Mouse (Mus musculus) heart, postnatal 0 days (tissue): ENCODE data around the gene Prl3d1.
"Not testable (repeated sequence)": the region's sequence is repeated elsewhere in the genome, so short reads cannot be mapped to it uniquely, and the experiment has no call there.

Source experiments
- CTCF ChIP-seq: IDR thresholded peaks from 2 replicates; pipeline ENCODE4 v1.5.1; 2016; ENCODE audit warnings: antibody characterized with exemption, control low read depth, low read depth
- EP300 ChIP-seq: IDR thresholded peaks from 2 replicates; pipeline ENCODE4 v1.6.1; 2016; ENCODE audit warnings: antibody characterized with exemption, low read depth

DNA sequence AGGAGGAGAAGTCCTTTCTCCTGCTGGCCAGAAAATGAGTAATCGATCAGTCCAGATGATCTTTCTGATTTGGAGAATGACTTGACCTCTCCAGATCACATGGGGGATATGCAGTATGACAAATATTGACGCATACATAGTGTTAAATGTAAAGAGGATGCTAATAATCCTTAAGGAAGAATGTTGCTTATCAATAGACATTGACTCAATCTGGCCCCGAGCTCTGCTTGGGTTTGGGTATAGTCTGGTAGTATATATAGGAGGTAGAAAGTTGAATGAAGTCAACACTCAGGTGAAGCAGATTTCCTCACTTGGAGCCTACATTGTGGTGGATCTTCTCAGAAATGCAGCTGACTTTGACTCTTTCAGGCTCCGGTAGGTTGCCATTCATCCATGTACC, 27.4 kb downstream of the Prl3d1 start, which contains the start of gene Prl3d2:
- TF ChIP-seq CTCF, EP300: not testable (repeated sequence)
